Mouse (Mus musculus) mammary gland, adult 2 months (tissue): ENCODE data around the gene Cdc42ep2. TPM values are rescaled to one million over a fixed set of nuclear protein-coding genes. Genes with fewer than 3 reads are reported as not detected.

Experiments used
- polyA plus RNA-seq: library from polyadenylated mRNA; depleted of rRNA; stranded (reverse); fragments of >200 nt; gene quantifications from 2 replicates; pipeline ENCODE4 v1.2.3, GENCODE M21; 2012; ENCODE audit warnings: low replicate concordance; rRNA removed

The Cdc42ep2 gene
- 13.5 and 26.4 TPM in 2 replicates for polyA plus RNA-seq

GRCm38 (mm10) chr19:5924713-5925093 is at the start of gene Cdc42ep2:
Cdc42ep2 (minus strand) TSS chr19:5924816.

GRCm38 (mm10) chr19:5963883-5964562 is 39.4 kb upstream of the Cdc42ep2 start, which contains the start of gene Pola2:
Pola2 (minus strand) TSS chr19:5964202.

GRCm38 (mm10) chr19:5913007-5913719 is 11.5 kb downstream of the Cdc42ep2 start, which contains the start of gene Dpf2:
Dpf2 (minus strand) TSS chr19:5913010.

GRCm38 (mm10) chr19:5894002-5894678 is 30.5 kb downstream of the Cdc42ep2 start, which contains the start of gene Tigd3:
Tigd3 (minus strand) TSS chr19:5894149.

GRCm38 (mm10) chr19:5877618-5878361 is 46.8 kb downstream of the Cdc42ep2 start, which contains the start of gene Slc25a45:
Slc25a45 (plus strand) TSS chr19:5877808.

GRCm38 (mm10) chr19:5874969-5875480 is 49.6 kb downstream of the Cdc42ep2 start, which contains the start of gene Frmd8:
Frmd8 (minus strand) TSS chr19:5875274.

Other genes with a start within 250 kb of the Cdc42ep2 start
- gene Map3k11, start 236.1 kb downstream of the Cdc42ep2 start, polyA plus RNA-seq, result 73.1 and 141 TPM in 2 replicates
- 137 and 266 TPM in 2 replicates for gene Pcnx3, start 235.9 kb downstream of the Cdc42ep2 start, polyA plus RNA-seq
- 0.83 and 0.94 TPM in 2 replicates for gene Kcnk7, start 220.4 kb downstream of the Cdc42ep2 start, polyA plus RNA-seq
- gene Ehbp1l1, start 198.5 kb downstream of the Cdc42ep2 start, polyA plus RNA-seq, result 92.5 and 93.1 TPM in 2 replicates
- gene Fam89b, start 195.2 kb downstream of the Cdc42ep2 start, polyA plus RNA-seq, result 237 and 392 TPM in 2 replicates
- 222 and 329 TPM in 2 replicates for gene Ltbp3, start 183.9 kb downstream of the Cdc42ep2 start, polyA plus RNA-seq
- 105 and 131 TPM in 2 replicates for gene Scyl1, start 153.4 kb downstream of the Cdc42ep2 start, polyA plus RNA-seq
- gene Frmd8, start 49.5 kb downstream of the Cdc42ep2 start, polyA plus RNA-seq, result 32.4 and 48.8 TPM in 2 replicates
- gene Slc25a45, start 47.0 kb downstream of the Cdc42ep2 start, polyA plus RNA-seq, result 37.0 and 41.5 TPM in 2 replicates
- gene Tigd3, start 30.7 kb downstream of the Cdc42ep2 start, polyA plus RNA-seq, result 0.32 and 0.38 TPM in 2 replicates
- 74.6 and 123 TPM in 2 replicates for gene Dpf2, start 11.8 kb downstream of the Cdc42ep2 start, polyA plus RNA-seq
- 40.1 and 53.8 TPM in 2 replicates for gene Pola2, start 39.4 kb upstream of the Cdc42ep2 start, polyA plus RNA-seq
- not detected in 2 replicates for gene Slc22a20, start 61.3 kb upstream of the Cdc42ep2 start, polyA plus RNA-seq
- 64.2 and 65.9 TPM in 2 replicates for gene Capn1, start 91.1 kb upstream of the Cdc42ep2 start, polyA plus RNA-seq
- gene Syvn1, start 121.8 kb upstream of the Cdc42ep2 start, polyA plus RNA-seq, result 54.9 and 85.1 TPM in 2 replicates
- gene Mrpl49, start 133.0 kb upstream of the Cdc42ep2 start, polyA plus RNA-seq, result 14.1 and 24.4 TPM in 2 replicates
- gene Fau, start 133.0 kb upstream of the Cdc42ep2 start, polyA plus RNA-seq, result 1,145 and 2,495 TPM in 2 replicates
- 40.9 and 104 TPM in 2 replicates for gene Znhit2, start 136.4 kb upstream of the Cdc42ep2 start, polyA plus RNA-seq
- gene Tm7sf2, start 143.6 kb upstream of the Cdc42ep2 start, polyA plus RNA-seq, result 37.7 and 55.5 TPM in 2 replicates
- 71.5 and 79.3 TPM in 2 replicates for gene Vps51, start 152.4 kb upstream of the Cdc42ep2 start, polyA plus RNA-seq
- 0.68 TPM in 1 of 2 replicates, not detected in the other for gene Tmem262, start 155.2 kb upstream of the Cdc42ep2 start, polyA plus RNA-seq
- 0.51 TPM in 1 of 2 replicates, not detected in the other for gene Gm28374, start 157.4 kb upstream of the Cdc42ep2 start, polyA plus RNA-seq
- 101 and 107 TPM in 2 replicates for gene Zfpl1, start 160.1 kb upstream of the Cdc42ep2 start, polyA plus RNA-seq
- gene Cdca5, start 160.2 kb upstream of the Cdc42ep2 start, polyA plus RNA-seq, result 0.92 and 0.93 TPM in 2 replicates
- gene AC131692.1, start 169.6 kb upstream of the Cdc42ep2 start, polyA plus RNA-seq, result not detected in 2 replicates
- gene Naaladl1, start 181.0 kb upstream of the Cdc42ep2 start, polyA plus RNA-seq, result 0.19 and 0.37 TPM in 2 replicates
- 22.6 and 60.4 TPM in 2 replicates for gene Sac3d1, start 193.8 kb upstream of the Cdc42ep2 start, polyA plus RNA-seq
- gene Snx15, start 203.5 kb upstream of the Cdc42ep2 start, polyA plus RNA-seq, result 37.7 and 57.2 TPM in 2 replicates
- gene Batf2, start 216.2 kb upstream of the Cdc42ep2 start, polyA plus RNA-seq, result 7.9 and 11.2 TPM in 2 replicates
- 175 and 200 TPM in 2 replicates for gene Arl2, start 216.7 kb upstream of the Cdc42ep2 start, polyA plus RNA-seq